Mouse (Mus musculus): Measurements from ENCODE around the gene Syn3. TPM values are rescaled to one million over a fixed set of nuclear protein-coding genes. Genes with fewer than 3 reads are reported as not detected.
A peak's percentile ranks its signal among the peaks of the same experiment; 100 is the strongest.
"Not testable (repeated sequence)": the region's sequence is repeated elsewhere in the genome, so short reads cannot be mapped to it uniquely, and the experiment has no call there.

The Syn3 gene
- total RNA-seq, 2 experiments from 2014 or later, result 0.33 to 0.43 TPM

DNA sequence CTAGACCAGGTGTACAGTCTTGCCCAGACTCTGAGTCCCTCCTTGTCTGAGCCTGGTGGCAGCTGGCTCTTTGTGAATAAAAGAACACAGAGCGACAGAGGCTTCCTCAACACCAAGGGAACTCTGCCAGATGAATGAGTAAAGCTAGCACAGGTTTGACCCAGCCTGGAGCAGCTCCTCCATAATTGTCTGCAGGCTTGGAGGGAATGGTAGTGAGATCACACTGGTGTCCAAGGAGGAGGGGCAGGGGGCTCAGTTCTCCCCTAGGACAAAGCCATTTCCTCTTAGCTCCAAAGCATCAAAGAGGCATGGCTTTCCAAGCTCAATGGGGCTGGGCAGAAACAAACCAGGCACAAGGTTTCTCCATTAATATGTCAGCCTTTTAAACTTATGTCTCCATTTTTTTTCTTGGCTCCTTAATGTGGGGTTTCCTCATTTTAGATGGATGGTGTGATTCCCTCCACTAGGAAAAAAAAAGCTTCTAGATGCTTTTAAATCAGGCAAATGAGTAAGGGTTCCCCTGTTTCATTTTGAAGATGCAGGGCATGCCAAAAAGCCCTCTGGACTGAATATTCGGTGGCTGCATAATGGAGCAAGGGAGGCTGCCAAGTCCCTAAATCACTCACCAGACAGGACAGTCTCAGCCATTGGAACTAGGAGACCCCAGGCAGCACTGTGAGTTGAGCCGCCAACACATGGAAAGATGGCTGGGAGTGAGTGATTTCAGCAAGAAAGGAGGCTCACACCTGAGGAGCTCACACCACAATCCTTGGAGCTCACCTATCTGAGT lies 349.5 kb downstream of the Syn3 start:
- no peak for DNase-seq

DNA sequence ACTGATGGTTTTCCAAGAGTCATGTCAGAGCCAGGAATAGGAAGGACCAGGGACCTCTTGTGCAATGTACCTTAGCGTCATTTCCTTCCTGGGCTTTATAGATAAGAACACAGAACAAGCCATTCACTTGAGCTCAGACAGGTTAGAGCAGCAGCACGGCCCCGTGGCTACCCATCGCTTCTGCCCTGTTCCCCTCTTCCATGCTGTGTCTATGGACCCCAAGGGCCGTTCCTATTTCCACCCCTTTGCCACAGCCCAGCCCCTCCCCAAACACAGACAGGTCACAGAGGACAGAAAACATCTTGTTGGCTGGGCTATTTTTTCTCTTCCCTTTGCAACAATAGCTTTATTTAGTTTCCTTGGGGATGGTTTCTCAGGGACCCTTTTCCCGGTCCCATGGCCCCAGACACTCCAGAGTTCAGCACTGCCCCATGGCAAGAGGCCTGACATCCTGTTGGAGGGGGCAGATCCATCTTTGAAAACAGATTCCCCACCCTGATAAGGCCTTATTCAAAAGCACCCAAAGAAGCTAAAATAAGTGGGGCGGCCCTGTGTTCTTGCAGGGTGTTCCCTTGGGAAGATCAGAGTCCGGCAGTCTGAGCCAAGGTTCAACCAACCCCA lies 359.5 kb downstream of the Syn3 start:
- DNase-seq, result no peak

- DNase-seq, result no peak
Observed at GRCm38 (mm10) chr10:86137589-86138173, 361.0 kb downstream of the Syn3 start.

DNA sequence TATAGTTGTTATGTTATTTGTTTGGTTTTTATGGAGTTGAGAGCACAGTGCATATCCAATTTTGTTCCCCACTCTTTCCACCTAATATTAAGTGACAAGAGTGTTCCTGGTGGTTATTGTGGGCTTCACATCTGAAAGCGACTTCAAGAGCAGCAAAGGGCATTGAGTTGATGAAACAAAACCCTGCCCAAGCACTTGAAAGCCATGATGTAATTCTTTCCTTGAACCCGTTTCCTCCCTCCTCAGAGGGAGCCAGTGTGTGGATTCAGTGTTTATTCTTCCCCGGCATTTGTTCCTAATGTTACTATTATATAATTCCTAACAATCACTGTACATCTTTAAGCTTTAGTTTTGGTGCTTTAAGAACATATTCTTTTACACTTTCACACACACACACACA lies 361.6 kb downstream of the Syn3 start:
- DNase-seq, result no peak

GRCm38 (mm10) chr10:86136249-86136648 lies 362.4 kb downstream of the Syn3 start:
- DNase-seq, result no peak

DNA sequence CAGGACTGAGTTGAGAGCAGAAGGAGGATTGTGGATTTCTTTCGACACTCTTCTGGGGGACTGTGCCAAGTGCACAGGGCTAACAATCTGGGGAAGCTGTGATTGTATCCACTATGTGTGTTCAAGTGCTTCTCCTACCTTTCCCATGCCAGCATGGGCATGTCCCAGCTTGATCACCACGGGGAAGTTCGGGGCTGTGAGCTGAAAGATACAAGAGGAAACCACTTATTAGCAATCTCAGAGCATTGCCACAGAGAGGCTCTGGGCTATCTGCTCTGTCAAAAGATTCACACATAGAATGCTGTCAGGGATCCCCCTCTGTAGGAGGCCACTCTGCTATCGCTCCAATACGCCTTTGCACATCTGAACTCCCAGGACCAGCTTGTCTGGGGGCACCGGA lies 363.8 kb downstream of the Syn3 start:
- no peak for DNase-seq

- no peak for DNase-seq
Observed at GRCm38 (mm10) chr10:86134336-86134735, 364.4 kb downstream of the Syn3 start.

GRCm38 (mm10) chr10:86132420-86132956 lies 366.2 kb downstream of the Syn3 start:
- no peak for DNase-seq

- no peak for DNase-seq
Observed at GRCm38 (mm10) chr10:86129046-86129445, 369.6 kb downstream of the Syn3 start.

GRCm38 (mm10) chr10:86126478-86126877 lies 372.2 kb downstream of the Syn3 start:
- peak; percentile 30 for DNase-seq

GRCm38 (mm10) chr10:86125421-86125820 lies 373.3 kb downstream of the Syn3 start:
- no peak for DNase-seq

GRCm38 (mm10) chr10:86124115-86124514 lies 374.6 kb downstream of the Syn3 start:
- no peak for DNase-seq

DNA sequence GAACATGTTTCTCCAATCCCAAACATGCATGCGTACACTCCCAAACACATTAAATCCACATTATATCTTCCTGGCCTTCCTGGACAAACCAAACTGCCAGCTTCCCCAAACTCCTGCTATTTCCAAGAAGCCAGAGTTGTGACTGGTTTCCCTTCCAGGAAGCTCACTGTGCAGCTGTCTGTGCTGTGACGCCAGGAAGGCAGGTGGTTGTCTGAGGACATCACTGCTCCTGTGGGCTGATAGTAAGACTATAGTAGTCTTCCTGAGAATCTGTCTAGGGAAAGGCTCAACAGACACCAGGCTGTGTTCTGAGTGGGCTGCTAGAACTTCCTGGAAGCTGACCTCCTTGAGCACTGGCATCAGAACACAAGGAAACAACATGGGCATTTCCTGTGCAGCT lies 375.5 kb downstream of the Syn3 start:
- no peak for DNase-seq

- DNase-seq, result not testable (repeated sequence)
Observed at GRCm38 (mm10) chr10:86122456-86122855, 376.2 kb downstream of the Syn3 start.

DNA sequence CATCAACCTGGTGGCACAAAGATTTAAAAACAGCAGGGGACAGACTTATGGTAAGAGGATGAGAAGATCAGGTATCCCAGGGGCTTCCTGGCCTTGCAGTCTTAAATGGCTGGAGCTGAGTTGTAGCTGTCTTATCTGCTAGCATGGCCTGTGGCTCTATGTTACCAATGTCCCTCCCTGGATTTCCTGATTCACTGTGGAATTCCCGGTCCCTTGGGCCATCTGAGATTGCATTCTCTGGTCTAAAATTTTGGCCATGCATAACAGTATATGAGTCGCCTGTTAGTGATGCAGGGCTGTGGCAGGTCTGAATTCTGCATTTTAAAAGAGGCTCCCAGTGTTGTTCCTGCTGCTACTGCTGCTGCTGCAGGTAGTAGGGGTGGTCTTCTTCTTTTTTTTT lies 382.4 kb downstream of the Syn3 start:
- no peak for DNase-seq

- DNase-seq, result no peak
Observed at GRCm38 (mm10) chr10:86114431-86114848, 384.3 kb downstream of the Syn3 start.

DNA sequence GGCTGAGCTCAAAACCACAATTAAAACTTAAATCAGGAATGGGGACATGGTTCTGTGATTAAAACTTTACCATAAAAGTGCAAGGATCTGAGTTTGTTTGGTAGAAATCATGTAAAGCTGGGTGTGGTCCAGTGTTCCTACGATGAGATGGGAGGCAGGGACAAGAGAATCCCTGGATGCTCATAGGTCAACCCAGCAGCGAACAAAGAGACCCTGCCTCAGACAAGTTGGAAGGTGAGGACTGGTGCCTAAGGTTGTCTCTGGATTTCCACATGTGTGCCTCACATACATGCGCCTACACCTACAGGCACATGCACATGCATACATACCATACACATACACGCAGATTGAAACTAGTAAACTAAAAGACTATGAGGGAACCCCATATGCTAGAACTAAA lies 389.9 kb downstream of the Syn3 start:
- no peak for DNase-seq

DNA sequence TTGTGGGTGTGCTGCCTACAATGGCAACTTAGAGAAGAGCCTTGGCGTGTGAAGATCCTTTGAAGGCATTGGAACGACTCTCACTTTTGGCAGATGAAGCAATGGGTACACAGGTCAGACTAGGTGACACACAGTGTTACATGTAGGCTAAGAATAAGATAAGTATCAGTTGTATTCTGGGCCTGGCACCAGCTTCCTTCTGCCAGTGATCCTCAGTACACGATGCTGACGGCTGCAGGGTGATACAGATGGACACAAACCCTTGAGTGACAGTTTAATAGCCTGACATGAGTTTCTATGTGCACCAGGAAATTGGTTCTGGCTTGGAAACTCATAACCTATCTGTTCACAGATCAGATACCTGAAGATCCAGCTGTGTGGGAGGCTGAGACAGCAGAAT lies 391.0 kb downstream of the Syn3 start:
- no peak for DNase-seq

GRCm38 (mm10) chr10:86103976-86104375 lies 394.7 kb downstream of the Syn3 start:
- no peak for DNase-seq

GRCm38 (mm10) chr10:86100281-86100851 lies 398.3 kb downstream of the Syn3 start:
- DNase-seq, result peak; percentile 44

DNA sequence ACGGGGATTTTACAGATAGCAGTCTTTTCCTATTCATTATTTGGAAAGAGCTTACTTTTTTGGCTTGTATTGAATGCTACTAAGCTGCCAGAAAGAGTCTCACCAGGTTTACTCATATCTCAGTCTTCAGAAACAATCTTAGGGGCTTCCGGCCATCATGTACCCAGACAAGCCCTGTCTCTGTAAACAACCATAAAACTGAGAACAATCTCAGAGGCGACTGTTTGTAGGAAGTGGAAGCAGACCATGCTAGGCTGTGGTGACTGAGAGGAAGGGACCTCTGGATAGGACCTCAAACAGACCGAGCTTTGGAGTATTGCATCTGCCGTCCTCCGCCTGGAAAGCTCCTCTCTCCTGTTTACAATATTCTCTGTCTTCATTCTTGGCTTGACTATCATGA lies 400.3 kb downstream of the Syn3 start:
- no peak for DNase-seq

- DNase-seq, result no peak
Observed at GRCm38 (mm10) chr10:86093109-86094035, 405.3 kb downstream of the Syn3 start.

Data from gastrocnemius, postnatal 10 days (tissue).